Mouse (Mus musculus) cerebellum, postnatal 36 days (tissue): ENCODE results near the gene Phlda1.
"Not testable (repeated sequence)": the region's sequence is repeated elsewhere in the genome, so short reads cannot be mapped to it uniquely, and the experiment has no call there.

ENCODE experiments used
- DNase-seq, 2 experiments: peaks; one replicate each; pipeline ENCODE4 v3.0.0; 2021 to 2022; ENCODE audit warnings: mixed read lengths in 2 of 2

Gene Phlda1

GRCm38 (mm10) chr10:111506101-111506925 is at the start of gene Phlda1:
Gene Phlda1 (plus strand): TSS chr10:111506286.
- DNase-seq, result peak; percentile 79 to 83

- DNase-seq, result no peak
These were observed 48.0 kb upstream of the Phlda1 start for GRCm38 (mm10) chr10:111458088-111458487.

- DNase-seq, result peak in 1 of 2 experiments; percentile 12
These were observed 47.0 kb upstream of the Phlda1 start for GRCm38 (mm10) chr10:111459040-111459439.

- no peak for DNase-seq
These were observed 46.2 kb upstream of the Phlda1 start for GRCm38 (mm10) chr10:111459874-111460273.

GRCm38 (mm10) chr10:111460381-111460780 is 45.7 kb upstream of the Phlda1 start:
- no peak for DNase-seq

- no peak for DNase-seq
These were observed 41.3 kb upstream of the Phlda1 start for GRCm38 (mm10) chr10:111464833-111465232.

- DNase-seq, result no peak
These were observed 40.7 kb upstream of the Phlda1 start for GRCm38 (mm10) chr10:111465409-111465808.

- no peak for DNase-seq
These were observed 34.9 kb upstream of the Phlda1 start for GRCm38 (mm10) chr10:111471166-111471565.

- peak; percentile 95 to 97 for DNase-seq
These were observed 33.2 kb upstream of the Phlda1 start, which contains the start of gene Nap1l1 for GRCm38 (mm10) chr10:111472686-111473510. Gene Nap1l1 (plus strand): TSS chr10:111473223.

- peak; percentile 25 to 30 for DNase-seq
These were observed 32.3 kb upstream of the Phlda1 start for GRCm38 (mm10) chr10:111473511-111474371.

GRCm38 (mm10) chr10:111476301-111476700 is 29.8 kb upstream of the Phlda1 start:
- DNase-seq, result no peak

- no peak for DNase-seq
These were observed 29.0 kb upstream of the Phlda1 start for GRCm38 (mm10) chr10:111476989-111477510.

GRCm38 (mm10) chr10:111479599-111479998 is 26.5 kb upstream of the Phlda1 start:
- no peak for DNase-seq

- DNase-seq, result no peak
These were observed 23.4 kb upstream of the Phlda1 start for GRCm38 (mm10) chr10:111482654-111483053.

- DNase-seq, result no peak
These were observed 22.0 kb upstream of the Phlda1 start for GRCm38 (mm10) chr10:111484079-111484478.

GRCm38 (mm10) chr10:111488793-111489192 is 17.3 kb upstream of the Phlda1 start:
- no peak for DNase-seq

- DNase-seq, result not testable (repeated sequence)
These were observed 16.0 kb upstream of the Phlda1 start for GRCm38 (mm10) chr10:111490079-111490478.

- DNase-seq, result no peak
These were observed 10.2 kb upstream of the Phlda1 start for GRCm38 (mm10) chr10:111495888-111496287.

GRCm38 (mm10) chr10:111499892-111500291 is 6.2 kb upstream of the Phlda1 start:
- DNase-seq, result no peak

GRCm38 (mm10) chr10:111503071-111503470 is 3.0 kb upstream of the Phlda1 start:
- DNase-seq, result peak; percentile 78 to 87

GRCm38 (mm10) chr10:111503716-111504115 is 2.4 kb upstream of the Phlda1 start:
- DNase-seq, result no peak

GRCm38 (mm10) chr10:111504606-111505005 is 1.5 kb upstream of the Phlda1 start:
- DNase-seq, result no peak
